Mouse (Mus musculus) limb, embryonic 12.5 days (tissue): ENCODE data around the gene Cysrt1. TPM values are rescaled to one million over a fixed set of nuclear protein-coding genes. Genes with fewer than 3 reads are reported as not detected.

Experiments
- ATAC-seq: fragments of 200-750 bp; cut with Nextera tagmentation; 2 replicates; pipeline ENCODE4 v1.8.0; 2017; ENCODE audit warnings: low read depth, moderate TSS enrichment; ENCODE audit not compliant: insufficient number of reproducible peaks, insufficient read depth, low FRiP score, low TSS enrichment
- H3K27ac ChIP-seq: fragments of 300-500 bp; sonication (generic); 2 replicates; pipeline ENCODE4 v1.5.1; 2016; ENCODE audit warnings: mild to moderate bottlenecking, moderate library complexity
- H3K27me3 ChIP-seq: fragments of 300-500 bp; sonication (generic); 2 replicates; pipeline ENCODE4 v1.6.1; 2016; ENCODE audit warnings: mild to moderate bottlenecking, moderate library complexity
- H3K36me3 ChIP-seq: fragments of 300-500 bp; sonication (generic); 2 replicates; pipeline ENCODE4 v1.6.1; 2016; ENCODE audit warnings: mild to moderate bottlenecking, moderate library complexity
- H3K4me1 ChIP-seq: fragments of 300-500 bp; sonication (generic); replicated peaks from 2 replicates; pipeline ENCODE4 v1.6.1; 2016
- H3K4me2 ChIP-seq: fragments of 300-500 bp; sonication (generic); 2 replicates; pipeline ENCODE4 v1.6.1; 2016; ENCODE audit warnings: mild to moderate bottlenecking, moderate library complexity
- H3K4me3 ChIP-seq: fragments of 300-500 bp; sonication (generic); replicated peaks from 2 replicates; pipeline ENCODE4 v1.5.1; 2016; ENCODE audit warnings: mild to moderate bottlenecking
- H3K9ac ChIP-seq: fragments of 300-500 bp; sonication (generic); replicated peaks from 2 replicates; pipeline ENCODE4 v1.6.1; 2016; ENCODE audit warnings: mild to moderate bottlenecking, moderate library complexity
- H3K9me3 ChIP-seq: fragments of 300-500 bp; sonication (generic); 2 replicates; pipeline ENCODE4 v1.6.1; 2016; ENCODE audit warnings: mild to moderate bottlenecking, moderate library complexity
- WGBS: fragments of 180-500 bp; shearing (Covaris S2); methylation state at CpG from one replicate; pipeline ENCODE4 v1.1.7; 2016; 5-methylcytosine and 5-hydroxymethylcytosine counted together
- polyA plus RNA-seq: library from polyadenylated mRNA; unstranded; fragments of >200 nt; fragmentation: Nextera tagmentation; extraction: Ambion mirVana; gene quantifications from 2 replicates; pipeline ENCODE4 v1.2.1, GENCODE M21; 2016

Gene Cysrt1
- 0.26 TPM in 1 of 2 replicates, not detected in the other for polyA plus RNA-seq

DNA sequence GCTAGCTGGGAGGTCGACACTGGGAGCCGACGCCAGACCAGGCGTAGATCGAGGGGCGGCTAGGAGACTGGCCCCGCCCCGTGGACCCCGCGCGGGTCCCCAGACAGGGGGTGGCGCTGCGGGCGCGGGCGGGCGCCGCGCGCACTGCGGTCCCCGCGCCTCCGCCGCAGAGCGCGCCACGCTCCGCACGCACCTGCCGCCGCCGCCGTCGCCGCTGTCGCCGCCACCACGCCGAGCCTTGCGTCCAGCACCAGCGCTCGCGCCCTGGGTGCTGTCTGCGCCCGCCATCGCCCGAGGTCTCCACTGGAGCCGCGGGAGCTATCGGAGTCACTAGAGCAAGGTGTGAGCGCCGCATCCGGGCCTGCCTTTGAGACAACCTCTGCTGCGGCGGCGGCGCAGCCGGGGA, at the start of gene Cysrt1, which contains the start of gene Rnf208:
TSS of gene Cysrt1 (minus strand) at position 352 of the 406 bp plus-strand sequence.
TSS of gene Rnf208 (plus strand) at position 155 of the 406 bp plus-strand sequence.
- Histone ChIP-seq H3K27me3 (peaks cover 56% of the 10 kb centered on the region), H3K9ac (peak within 1 kb of the TSS; percentile 67), H3K4me1 (peaks cover 24% of the 10 kb centered on the region), H3K36me3 (peaks cover 17% of the 10 kb centered on the region; the same call in 1 of the 2 replicates), H3K4me2 (peak within 1 kb of the TSS; percentile 96), H3K9me3 (no peaks in the 10 kb centered on the region), H3K4me3 (peak within 1 kb of the TSS; percentile 56), H3K27ac (no peak within 1 kb of the TSS)
- WGBS = 0% methylated on average over 57 of the region's 59 CpGs
- ATAC-seq = no peak

DNA sequence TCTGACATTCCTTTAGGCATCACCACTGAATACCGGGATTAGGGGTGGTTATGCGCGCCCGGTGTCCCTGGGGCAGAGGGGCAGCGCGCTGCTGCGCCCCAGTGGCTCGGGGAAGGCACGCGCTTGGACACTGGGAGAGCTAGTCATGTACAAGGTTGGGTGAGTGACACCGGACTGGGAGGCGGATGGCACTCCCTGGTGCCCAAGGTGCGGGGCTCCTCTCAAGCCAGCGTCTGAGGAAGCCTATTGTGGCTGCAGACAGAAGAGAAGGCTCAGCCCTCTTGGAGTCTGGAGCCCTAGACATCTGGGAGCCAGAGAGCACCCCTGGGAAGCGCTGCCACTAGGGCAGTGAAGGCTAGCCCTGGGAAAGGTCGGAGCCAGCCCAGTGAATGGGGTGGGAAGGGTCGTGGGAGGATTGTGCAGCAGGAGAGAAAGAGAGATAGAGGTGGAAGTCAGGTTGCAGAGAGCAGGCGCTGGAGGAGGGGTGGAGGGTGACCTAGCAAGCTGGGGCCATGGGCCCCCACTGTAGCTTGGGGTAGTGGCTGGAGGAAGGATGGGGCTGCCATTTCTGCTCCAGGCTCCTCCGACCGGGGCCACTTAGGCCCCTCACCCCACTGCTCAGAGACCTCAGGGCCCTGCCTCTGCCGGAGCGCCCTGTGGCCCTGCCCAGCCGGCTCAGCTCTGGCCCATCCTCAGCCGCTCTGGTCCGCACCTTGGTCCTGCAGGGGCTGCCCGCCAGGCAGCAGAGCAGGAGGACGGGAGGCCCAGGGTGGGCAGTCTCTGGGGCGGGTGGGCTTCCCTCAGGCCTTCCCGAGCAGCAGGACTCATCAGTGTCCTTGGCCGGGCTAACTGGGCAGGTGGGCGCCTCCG, 49.2 kb upstream of the Cysrt1 start:
- H3K4me2 ChIP-seq = peak overlapping the region; percentile 53
- no peak overlapping the region for H3K27ac ChIP-seq
- WGBS = 4% methylated on average over 32 of the region's 32 CpGs
- H3K4me3 ChIP-seq = peak overlapping the region; percentile 31
- H3K36me3 ChIP-seq = peaks cover under 1% of the 10 kb centered on the region; the same call in 1 of the 2 replicates
- H3K27me3 ChIP-seq = peaks cover 100% of the 10 kb centered on the region
- ATAC-seq = no peak
- H3K9ac ChIP-seq = 0 out of 2 replicates have a peak overlapping the region, but pooled peaks have one; percentile 46
- H3K9me3 ChIP-seq = no peaks in the 10 kb centered on the region
- peaks cover 17% of the 10 kb centered on the region; the same call in 1 of the 2 replicates for H3K4me1 ChIP-seq

DNA sequence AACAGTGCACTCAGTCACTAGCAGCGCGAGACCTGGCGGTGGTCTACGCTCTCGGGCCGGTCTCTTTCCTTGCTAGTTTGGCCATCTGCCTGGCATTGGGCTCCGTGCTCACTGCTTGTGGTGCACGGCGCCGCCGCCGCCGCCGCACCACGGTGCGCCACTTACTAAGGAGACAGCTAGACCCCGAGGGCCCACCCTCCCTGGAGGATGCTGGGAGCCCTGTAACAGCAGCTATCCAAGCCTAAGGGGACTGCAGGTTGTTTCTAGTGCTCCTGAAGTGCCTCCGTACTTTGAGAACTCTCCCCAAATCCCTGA, 48.5 kb upstream of the Cysrt1 start:
- Histone ChIP-seq H3K4me2 (peak overlapping the region; percentile 27), H3K9me3 (no peaks in the 10 kb centered on the region), H3K4me1 (peaks cover 17% of the 10 kb centered on the region; the same call in 1 of the 2 replicates), H3K27ac (no peak overlapping the region), H3K27me3 (peaks cover 97% of the 10 kb centered on the region), H3K9ac (no peak overlapping the region), H3K4me3 (peak overlapping the region; percentile 31), H3K36me3 (peaks cover 7% of the 10 kb centered on the region)
- no peak for ATAC-seq
- 1% methylated on average over 18 of the region's 18 CpGs for WGBS

DNA sequence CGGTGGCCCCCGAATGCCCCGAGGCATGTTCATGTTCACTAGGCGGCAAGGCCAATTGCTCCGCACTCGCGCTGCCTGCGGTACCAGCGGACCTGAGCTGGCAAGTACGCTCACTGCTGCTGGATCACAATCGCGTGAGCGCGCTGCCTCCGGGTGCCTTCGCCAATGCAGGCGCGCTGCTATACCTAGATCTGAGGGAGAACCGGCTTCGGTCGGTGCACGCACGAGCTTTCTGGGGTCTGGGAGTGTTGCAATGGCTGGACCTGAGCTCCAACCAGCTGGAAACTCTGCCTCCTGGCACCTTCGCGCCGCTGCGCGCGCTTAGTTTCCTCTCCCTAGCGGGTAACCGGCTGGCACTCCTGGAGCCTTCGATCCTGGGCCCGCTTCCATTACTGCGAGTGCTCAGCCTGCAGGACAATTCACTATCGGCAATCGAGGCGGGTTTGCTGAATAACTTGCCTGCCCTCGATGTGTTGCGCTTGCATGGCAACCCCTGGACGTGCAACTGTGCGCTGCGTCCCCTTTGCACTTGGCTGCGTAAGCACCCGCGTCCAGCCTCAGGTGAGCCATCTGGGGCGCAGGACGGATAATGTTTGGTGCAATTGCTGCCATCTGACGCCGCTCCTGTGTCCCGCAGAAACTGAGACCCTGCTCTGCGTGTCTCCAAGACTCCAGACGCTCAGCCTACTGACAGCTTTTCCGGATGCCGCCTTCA, 48.0 kb upstream of the Cysrt1 start:
- WGBS = 2% methylated on average over 54 of the region's 54 CpGs
- H3K4me2 ChIP-seq = peak overlapping the region; percentile 27

DNA sequence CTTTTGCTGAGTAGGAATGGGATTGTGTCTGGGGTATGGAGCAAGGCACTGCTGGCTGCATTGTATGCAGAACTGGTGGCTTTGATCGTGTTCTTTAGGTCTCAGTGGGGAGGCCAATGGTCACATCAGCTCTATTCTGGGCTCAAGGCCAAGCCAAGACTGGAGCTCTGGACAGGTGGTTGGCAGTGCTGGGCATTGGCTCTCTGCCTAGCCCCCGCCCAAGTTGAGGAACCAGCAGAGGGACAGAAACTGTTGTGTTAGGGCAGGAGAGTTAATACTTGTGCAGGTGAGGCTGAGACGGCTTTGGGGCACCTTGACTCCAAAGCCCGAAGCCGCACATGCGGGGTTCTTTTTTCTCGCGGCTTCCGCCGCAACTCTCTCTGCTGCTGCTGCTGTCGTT, 47.4 kb upstream of the Cysrt1 start, which contains the start of gene Lrrc26:
TSS of gene Lrrc26 (plus strand) at position 265 of the 400 bp plus-strand sequence.
- 9% methylated on average over 11 of the region's 11 CpGs for WGBS
- Histone ChIP-seq H3K27ac (no peak within 1 kb of the TSS), H3K4me2 (peak within 1 kb of the TSS; percentile 27), H3K4me3 (peak within 1 kb of the TSS; percentile 31), H3K36me3 (peaks cover 18% of the 10 kb centered on the region), H3K9me3 (no peaks in the 10 kb centered on the region), H3K4me1 (peaks cover 17% of the 10 kb centered on the region; the same call in 1 of the 2 replicates), H3K27me3 (peaks cover 85% of the 10 kb centered on the region), H3K9ac (no peak within 1 kb of the TSS)
- ATAC-seq = no peak

More for the DNA sequence above, 48.0 kb upstream of the Cysrt1 start:
- Histone ChIP-seq H3K27me3 (peaks cover 91% of the 10 kb centered on the region), H3K9ac (no peak overlapping the region), H3K4me1 (peaks cover 17% of the 10 kb centered on the region; the same call in 1 of the 2 replicates), H3K4me3 (peak overlapping the region; percentile 31), H3K27ac (no peak overlapping the region), H3K36me3 (peaks cover 12% of the 10 kb centered on the region), H3K9me3 (no peaks in the 10 kb centered on the region)
- ATAC-seq = no peak

DNA sequence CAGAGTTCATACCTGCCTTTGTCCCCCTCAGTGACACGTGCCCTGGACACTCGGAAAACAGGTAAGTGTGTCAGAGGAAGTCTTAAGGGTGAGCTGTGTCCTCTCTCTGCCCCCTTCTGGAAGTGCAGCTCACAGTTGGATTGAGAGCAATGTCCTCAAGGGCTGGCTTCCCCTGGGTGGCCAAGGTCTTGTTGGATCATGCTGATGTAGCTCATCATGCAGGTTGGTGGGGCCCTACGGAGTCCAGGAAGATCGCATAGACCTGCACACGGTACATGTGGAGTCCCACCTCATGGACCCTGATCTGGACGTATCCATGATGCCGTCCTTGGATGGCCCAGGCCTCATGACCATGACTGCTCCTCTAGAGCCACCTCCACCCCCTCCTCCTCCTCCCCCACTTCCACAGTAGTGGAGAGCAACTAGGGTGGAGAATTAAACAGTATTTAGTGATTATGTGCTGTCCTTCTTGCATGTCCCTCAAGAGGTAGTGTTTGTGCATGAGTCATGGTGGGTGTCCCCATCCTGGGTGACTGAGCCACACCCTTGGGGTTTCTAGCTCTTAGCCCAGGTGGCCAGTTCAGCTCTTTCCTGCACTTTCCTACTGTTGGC, 46.6 kb upstream of the Cysrt1 start:
- no peak overlapping the region for H3K9ac ChIP-seq
- H3K4me1 ChIP-seq = peaks cover 17% of the 10 kb centered on the region; the same call in 1 of the 2 replicates
- no peak overlapping the region for H3K4me2 ChIP-seq
- no peaks in the 10 kb centered on the region for H3K9me3 ChIP-seq
- H3K27ac ChIP-seq = no peak overlapping the region
- no peak overlapping the region for H3K4me3 ChIP-seq
- 76% methylated on average over 7 of the region's 7 CpGs for WGBS
- peaks cover 26% of the 10 kb centered on the region for H3K36me3 ChIP-seq
- peaks cover 77% of the 10 kb centered on the region for H3K27me3 ChIP-seq
- no peak for ATAC-seq

DNA sequence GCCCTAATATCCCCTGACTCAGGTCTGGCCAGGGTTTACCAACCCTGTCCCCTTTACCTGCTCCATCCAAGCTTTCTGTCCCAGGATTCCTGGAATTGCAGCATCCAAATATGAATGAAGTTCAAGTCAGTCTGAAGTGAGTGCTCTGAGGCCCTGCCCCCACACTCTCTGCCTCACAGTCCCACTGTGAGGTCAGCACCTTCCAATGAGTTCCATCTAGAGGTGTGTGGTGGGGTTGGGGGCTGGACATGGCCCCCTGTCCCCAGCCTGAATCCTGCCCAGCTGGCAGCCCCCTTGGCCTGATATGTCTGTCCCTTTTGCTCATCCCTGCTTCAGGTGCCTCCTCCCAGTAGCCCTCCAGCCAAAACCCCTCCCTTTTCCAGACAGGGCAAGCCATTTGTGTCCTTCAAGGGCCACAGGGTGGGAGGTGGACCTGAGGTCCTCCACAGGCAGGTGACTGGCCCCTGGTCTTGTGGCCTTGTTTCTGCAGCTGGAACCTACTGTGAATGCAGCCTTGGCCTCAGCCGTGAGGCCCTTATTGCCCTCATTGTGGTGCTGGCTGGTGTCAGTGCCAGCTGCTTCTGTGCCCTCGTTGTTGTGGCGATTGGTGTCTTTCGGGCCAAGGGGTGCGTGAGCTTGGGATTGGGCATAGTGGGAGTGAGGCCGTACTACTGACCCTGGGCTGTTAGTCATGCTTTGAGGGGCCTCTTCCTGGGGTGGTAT, 45.8 kb upstream of the Cysrt1 start, which contains the start of gene Tmem210:
TSS of gene Tmem210 (plus strand) at position 219 of the 723 bp plus-strand sequence.
- Histone ChIP-seq H3K4me1 (peaks cover 17% of the 10 kb centered on the region; the same call in 1 of the 2 replicates), H3K27me3 (peaks cover 70% of the 10 kb centered on the region), H3K9me3 (no peaks in the 10 kb centered on the region), H3K4me2 (no peak within 1 kb of the TSS), H3K36me3 (peaks cover 34% of the 10 kb centered on the region), H3K4me3 (no peak within 1 kb of the TSS), H3K9ac (no peak within 1 kb of the TSS), H3K27ac (no peak within 1 kb of the TSS)
- WGBS = 82% methylated on average over 6 of the region's 6 CpGs
- ATAC-seq = no peak

DNA sequence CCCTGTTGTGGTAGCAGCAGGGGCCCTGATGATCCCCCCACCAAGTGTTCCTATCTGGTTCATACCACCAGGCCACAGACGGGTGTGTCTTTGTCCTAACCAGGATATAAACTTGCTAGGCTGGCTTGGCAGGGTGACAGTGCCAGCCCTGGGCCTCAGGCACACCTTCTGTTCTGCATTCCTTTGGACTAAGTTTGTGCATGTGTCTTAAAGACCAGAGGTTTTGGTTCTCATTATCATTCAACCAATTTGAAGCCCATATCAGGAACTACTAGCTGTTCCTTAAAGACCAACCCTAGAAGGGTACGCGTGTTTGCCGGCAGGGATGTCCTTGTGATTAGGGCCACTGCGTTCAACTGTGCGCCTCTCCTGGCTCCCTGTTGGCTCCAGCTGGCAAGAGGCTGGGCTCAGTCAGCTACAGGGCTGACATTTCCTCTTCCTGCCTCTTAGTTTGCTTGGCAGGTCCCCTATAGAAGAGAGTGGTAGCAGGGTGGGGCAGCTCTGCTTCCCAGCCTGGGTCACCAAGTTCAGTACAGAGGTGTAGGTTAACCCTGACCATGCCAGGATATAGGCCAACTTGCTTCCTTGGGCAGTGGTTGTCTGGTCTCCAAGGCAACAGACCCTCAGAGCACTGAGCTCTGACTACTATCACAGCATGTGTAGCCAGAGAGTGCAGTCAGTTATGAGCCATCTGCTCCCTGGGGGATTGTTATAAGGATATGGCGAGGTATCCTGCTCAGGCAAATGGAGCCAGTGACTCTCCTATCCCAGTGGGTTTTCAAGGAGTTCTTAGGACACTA, 44.8 kb upstream of the Cysrt1 start:
- Histone ChIP-seq H3K9me3 (no peaks in the 10 kb centered on the region), H3K9ac (no peak overlapping the region), H3K27me3 (peaks cover 59% of the 10 kb centered on the region), H3K27ac (no peak overlapping the region), H3K36me3 (peaks cover 44% of the 10 kb centered on the region), H3K4me3 (no peak overlapping the region), H3K4me2 (no peak overlapping the region), H3K4me1 (peaks cover 11% of the 10 kb centered on the region; the same call in 1 of the 2 replicates)
- ATAC-seq = no peak
- 60% methylated on average over 7 of the region's 7 CpGs for WGBS

DNA sequence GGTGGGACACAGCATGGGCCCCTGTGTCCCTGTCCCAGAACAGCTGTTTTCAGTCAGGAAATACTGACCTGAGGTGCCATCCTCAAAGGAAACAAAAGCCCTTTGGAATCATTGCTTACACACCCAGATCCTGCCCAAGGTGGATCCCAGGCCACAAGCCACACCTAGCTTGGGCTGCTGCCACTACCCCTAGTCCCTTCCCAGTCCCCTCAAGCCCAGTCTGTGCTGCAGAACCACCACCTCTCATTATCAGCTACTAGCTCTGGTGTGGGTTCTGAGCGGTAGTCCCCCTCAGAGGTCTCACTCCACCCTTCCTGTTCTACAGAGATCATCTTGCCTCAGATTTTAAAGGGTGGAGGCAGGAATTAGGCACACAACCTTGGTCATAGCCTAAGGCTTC, 44.1 kb upstream of the Cysrt1 start:
- H3K4me3 ChIP-seq = no peak overlapping the region
- no peak overlapping the region for H3K27ac ChIP-seq
- peaks cover 52% of the 10 kb centered on the region for H3K27me3 ChIP-seq
- H3K9ac ChIP-seq = no peak overlapping the region
- ATAC-seq = no peak
- WGBS = 75% methylated on average over 1 of the region's 1 CpGs
- H3K4me2 ChIP-seq = no peak overlapping the region
- H3K4me1 ChIP-seq = peaks cover 11% of the 10 kb centered on the region; the same call in 1 of the 2 replicates
- H3K36me3 ChIP-seq = peaks cover 49% of the 10 kb centered on the region
- no peaks in the 10 kb centered on the region for H3K9me3 ChIP-seq

DNA sequence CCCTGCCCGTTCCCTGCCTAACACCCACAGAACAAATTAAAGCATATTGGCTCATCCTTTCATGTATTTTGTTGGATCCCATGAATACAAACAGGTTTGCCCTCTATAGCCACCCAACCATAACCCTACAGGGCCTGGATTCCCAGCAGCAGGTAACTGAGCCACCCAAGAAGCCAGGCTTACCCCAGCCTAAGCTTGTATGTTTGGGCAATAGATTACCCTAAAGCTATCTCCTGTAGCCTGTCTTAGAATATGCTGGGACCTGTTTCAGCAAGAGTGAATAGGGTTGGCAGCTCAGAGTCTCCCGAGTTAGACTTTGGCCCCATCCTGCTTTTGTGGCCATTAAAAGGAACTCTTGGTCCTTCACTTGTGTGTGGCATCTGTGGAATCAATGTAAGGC, 43.3 kb upstream of the Cysrt1 start:
- no peak overlapping the region for H3K4me3 ChIP-seq
- peaks cover 8% of the 10 kb centered on the region; the same call in 1 of the 2 replicates for H3K4me1 ChIP-seq

More for the DNA sequence above, 43.3 kb upstream of the Cysrt1 start:
- Histone ChIP-seq H3K36me3 (peaks cover 57% of the 10 kb centered on the region), H3K9me3 (no peaks in the 10 kb centered on the region), H3K27ac (no peak overlapping the region), H3K4me2 (no peak overlapping the region), H3K9ac (no peak overlapping the region), H3K27me3 (peaks cover 44% of the 10 kb centered on the region)
- 89% methylated on average over 2 of the region's 2 CpGs for WGBS
- ATAC-seq = no peak
